Mouse (Mus musculus) lung, postnatal 0 days (tissue): ENCODE results near the gene Sema4a. TPM values are rescaled to one million over a fixed set of nuclear protein-coding genes. Genes with fewer than 3 reads are reported as not detected.

ENCODE experiments used
- ATAC-seq: fragments of 200-750 bp; cut with Nextera tagmentation; 2 replicates; pipeline ENCODE4 v1.8.0; 2017; ENCODE audit warnings: moderate library complexity
- DNase-seq: peaks from one replicate; pipeline ENCODE4 v3.0.0-alpha.2; 2016; ENCODE audit warnings: low spot score
- H3K27ac ChIP-seq: fragments of 300-500 bp; sonication (generic); 2 replicates; pipeline ENCODE4 v1.5.1; 2014; ENCODE audit warnings: antibody characterized with exemption, mild to moderate bottlenecking, low read length, mixed read lengths
- H3K27me3 ChIP-seq: fragments of 300-500 bp; sonication (generic); replicated peaks from 2 replicates; pipeline ENCODE4 v1.6.1; 2014; ENCODE audit warnings: low read length, mixed read lengths; ENCODE audit not compliant: insufficient read depth
- H3K36me3 ChIP-seq: fragments of 300-500 bp; sonication (generic); 2 replicates; pipeline ENCODE4 v1.6.1; 2014; ENCODE audit warnings: low read length, mixed read lengths; ENCODE audit not compliant: insufficient read depth
- H3K4me1 ChIP-seq: fragments of 300-500 bp; sonication (generic); 2 replicates; pipeline ENCODE4 v1.6.1; 2014; ENCODE audit warnings: antibody characterized with exemption, low read depth, low read length, mixed read lengths; ENCODE audit not compliant: insufficient read depth
- H3K4me2 ChIP-seq: fragments of 300-500 bp; sonication (generic); replicated peaks from 2 replicates; pipeline ENCODE4 v1.6.1; 2014; ENCODE audit warnings: low read depth, mild to moderate bottlenecking, low read length, moderate library complexity, mixed read lengths
- H3K4me3 ChIP-seq: fragments of 300-500 bp; sonication (generic); 2 replicates; pipeline ENCODE4 v1.5.1; 2014; ENCODE audit warnings: low read depth, low read length
- H3K9ac ChIP-seq: fragments of 300-500 bp; sonication (generic); replicated peaks from 2 replicates; pipeline ENCODE4 v1.6.1; 2014; ENCODE audit warnings: low read depth, mild to moderate bottlenecking
- H3K9me3 ChIP-seq: fragments of 300-500 bp; sonication (generic); 2 replicates; pipeline ENCODE4 v1.6.1; 2016; ENCODE audit warnings: low read length, mixed read lengths
- CTCF ChIP-seq: IDR thresholded peaks from 2 replicates; pipeline ENCODE4 v1.5.1; 2016; ENCODE audit warnings: antibody characterized with exemption, mild to moderate bottlenecking
- EP300 ChIP-seq: IDR thresholded peaks from 2 replicates; pipeline ENCODE4 v1.6.1; 2016; ENCODE audit warnings: antibody characterized with exemption, mild to moderate bottlenecking, control low read depth
- WGBS: fragments of 180-500 bp; shearing (Covaris S2); extraction: QIAGEN DNeasy Blood & Tissue Kit; methylation state at CpG from one replicate; pipeline ENCODE4 v1.1.7; 2014; 5-methylcytosine and 5-hydroxymethylcytosine counted together
- polyA plus RNA-seq: library from polyadenylated mRNA; unstranded; fragments of >200 nt; fragmentation: Nextera tagmentation; extraction: Ambion mirVana; gene quantifications from 2 replicates; pipeline ENCODE4 v1.2.1, GENCODE M21; 2015

Sema4a gene
- polyA plus RNA-seq, 1 experiment from 2014 or later = 9.2 TPM

- TF ChIP-seq EP300 = no peak
- TF ChIP-seq CTCF = peak; percentile 48
- 22% methylated on average over 9 of the region's 9 CpGs for WGBS
- no peaks in the 10 kb centered on the region for H3K9me3 ChIP-seq
These were observed 38.8 kb downstream of the Sema4a start for GRCm38 (mm10) chr3:88422020-88422720.

DNA sequence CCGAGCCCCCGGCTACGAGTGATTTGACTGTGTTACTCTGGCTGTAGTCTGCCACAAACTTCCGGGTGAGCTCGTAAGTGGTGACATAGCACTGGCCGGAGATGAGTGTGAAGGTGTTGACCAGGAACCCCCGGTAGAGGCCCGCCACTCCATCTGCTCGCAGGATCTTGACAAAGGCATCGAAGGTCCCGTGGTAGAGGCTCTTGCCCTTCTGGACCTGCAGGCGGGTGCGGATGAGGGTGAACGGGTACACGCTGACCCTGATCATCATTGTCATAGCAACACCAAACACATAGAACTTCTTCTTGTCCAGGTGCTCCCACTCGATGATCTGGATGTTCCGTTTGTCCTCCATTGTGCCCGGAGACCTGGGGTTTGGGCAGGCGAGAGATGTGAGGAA lies 40.2 kb downstream of the Sema4a start:
- Histone ChIP-seq H3K4me3 (no peak overlapping the region), H3K27me3 (no peaks in the 10 kb centered on the region), H3K36me3 (0 out of 2 replicates have a peak, but pooled peaks cover 21% of the 10 kb centered on the region), H3K4me2 (no peak overlapping the region), H3K9me3 (no peaks in the 10 kb centered on the region), H3K4me1 (peaks cover 11% of the 10 kb centered on the region; the same call in 1 of the 2 replicates), H3K27ac (no peak overlapping the region), H3K9ac (no peak overlapping the region)
- TF ChIP-seq CTCF = no peak
- no peak for TF ChIP-seq EP300
- 94% methylated on average over 19 of the region's 19 CpGs for WGBS
- ATAC-seq (no peak), DNase-seq (no peak)

More at GRCm38 (mm10) chr3:88422020-88422720, 38.8 kb downstream of the Sema4a start:
- H3K9ac ChIP-seq = no peak overlapping the region
- H3K27me3 ChIP-seq = no peaks in the 10 kb centered on the region
- peak overlapping the region; percentile 52; the same call in 1 of the 2 replicates for H3K27ac ChIP-seq
- ATAC-seq (peak; percentile 77), DNase-seq (peak; percentile 87)
- H3K36me3 ChIP-seq = 0 out of 2 replicates have a peak, but pooled peaks cover 15% of the 10 kb centered on the region
- H3K4me3 ChIP-seq = no peak overlapping the region
- no peak overlapping the region for H3K4me2 ChIP-seq
- H3K4me1 ChIP-seq = peaks cover 11% of the 10 kb centered on the region; the same call in 1 of the 2 replicates

DNA sequence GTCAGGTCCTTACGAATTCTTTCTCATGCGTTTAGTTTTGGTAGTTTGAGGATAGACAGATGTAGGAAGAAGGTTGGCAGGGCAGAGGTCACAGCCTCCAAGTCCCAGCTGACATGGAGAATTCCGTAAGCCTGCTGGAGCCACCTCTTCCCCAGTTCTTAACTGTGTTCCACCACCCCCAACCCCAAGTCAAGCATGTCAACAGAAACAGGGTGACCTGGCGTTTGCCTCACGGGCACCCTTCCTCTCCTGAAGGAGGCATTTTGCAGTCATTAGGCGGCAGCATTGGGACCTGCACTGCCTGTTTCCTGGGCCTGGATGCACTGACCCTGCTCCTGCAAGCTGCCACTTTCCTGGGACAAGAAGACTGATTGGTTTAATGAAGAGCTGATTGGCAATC lies 43.0 kb downstream of the Sema4a start:
- Histone ChIP-seq H3K4me1 (no peaks in the 10 kb centered on the region), H3K36me3 (peaks cover 25% of the 10 kb centered on the region; the same call in 1 of the 2 replicates), H3K9me3 (no peaks in the 10 kb centered on the region), H3K9ac (no peak overlapping the region), H3K27me3 (no peaks in the 10 kb centered on the region), H3K27ac (no peak overlapping the region), H3K4me3 (no peak overlapping the region), H3K4me2 (no peak overlapping the region)
- ATAC-seq (no peak), DNase-seq (no peak)
- TF ChIP-seq CTCF = no peak
- TF ChIP-seq EP300 = no peak
- WGBS = 81% methylated on average over 6 of the region's 6 CpGs

GRCm38 (mm10) chr3:88415668-88416067 lies 45.3 kb downstream of the Sema4a start:
- no peak overlapping the region for H3K27ac ChIP-seq
- no peak overlapping the region for H3K4me2 ChIP-seq
- H3K4me1 ChIP-seq = peaks cover 2% of the 10 kb centered on the region; the same call in 1 of the 2 replicates
- no peaks in the 10 kb centered on the region for H3K9me3 ChIP-seq
- DNase-seq (no peak), ATAC-seq (no peak)
- H3K9ac ChIP-seq = no peak overlapping the region
- 64% methylated on average over 4 of the region's 4 CpGs for WGBS
- H3K4me3 ChIP-seq = no peak overlapping the region
- peaks cover 25% of the 10 kb centered on the region; the same call in 1 of the 2 replicates for H3K36me3 ChIP-seq
- TF ChIP-seq EP300 (no peak), CTCF (no peak)
- no peaks in the 10 kb centered on the region for H3K27me3 ChIP-seq

DNA sequence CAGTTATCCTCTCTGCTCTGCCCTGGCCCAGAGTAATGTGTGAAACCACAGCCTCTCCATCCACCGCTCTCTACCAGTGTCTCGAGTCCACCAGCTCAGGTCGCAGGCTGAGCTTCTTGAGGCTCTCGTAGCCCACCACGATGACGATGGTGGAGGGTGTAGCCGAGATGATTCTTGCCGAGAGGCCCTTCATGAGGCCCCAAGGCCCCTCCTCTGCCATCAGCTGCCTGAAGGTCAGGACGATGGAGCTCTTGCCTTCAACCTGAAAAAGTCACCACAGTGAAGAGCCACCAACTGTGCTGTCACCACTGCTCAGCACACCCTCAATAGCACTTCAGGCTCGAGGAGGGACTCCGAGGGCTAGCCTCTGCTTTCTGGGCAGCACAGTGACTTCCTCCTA lies 48.3 kb downstream of the Sema4a start:
- no peak for DNase-seq
- ATAC-seq = no peak
- Histone ChIP-seq H3K9ac (no peak overlapping the region), H3K4me1 (peaks cover 3% of the 10 kb centered on the region; the same call in 1 of the 2 replicates), H3K27ac (no peak overlapping the region), H3K4me3 (no peak overlapping the region), H3K36me3 (peaks cover 9% of the 10 kb centered on the region; the same call in 1 of the 2 replicates), H3K9me3 (no peaks in the 10 kb centered on the region), H3K4me2 (no peak overlapping the region), H3K27me3 (no peaks in the 10 kb centered on the region)
- no peak for TF ChIP-seq CTCF
- no peak for TF ChIP-seq EP300
- 84% methylated on average over 11 of the region's 11 CpGs for WGBS

- WGBS = 87% methylated on average over 4 of the region's 4 CpGs
- Histone ChIP-seq H3K9me3 (no peaks in the 10 kb centered on the region), H3K4me1 (peaks cover 3% of the 10 kb centered on the region; the same call in 1 of the 2 replicates), H3K27ac (no peak overlapping the region), H3K36me3 (peaks cover 9% of the 10 kb centered on the region; the same call in 1 of the 2 replicates), H3K4me2 (no peak overlapping the region), H3K4me3 (no peak overlapping the region), H3K9ac (no peak overlapping the region), H3K27me3 (no peaks in the 10 kb centered on the region)
- DNase-seq = no peak
- TF ChIP-seq EP300 (no peak), CTCF (no peak)
- no peak for ATAC-seq
These were observed 49.3 kb downstream of the Sema4a start for GRCm38 (mm10) chr3:88411681-88412080.
